Mouse (Mus musculus) embryonic facial prominence, embryonic 14.5 days (tissue): ENCODE data around the gene 1700122O11Rik. TPM values are rescaled to one million over a fixed set of nuclear protein-coding genes. Genes with fewer than 3 reads are reported as not detected.

Source experiments
- ATAC-seq: fragments of 200-750 bp; cut with Nextera tagmentation; 2 replicates; pipeline ENCODE4 v1.8.0; 2017; ENCODE audit warnings: low read depth, moderate number of reproducible peaks, moderate TSS enrichment
- DNase-seq: peaks from one replicate; pipeline ENCODE4 v3.0.0-alpha.2; 2015; ENCODE audit warnings: low spot score
- H3K27ac ChIP-seq: fragments of 300-500 bp; sonication (generic); replicated peaks from 2 replicates; pipeline ENCODE4 v1.5.1; 2014; ENCODE audit warnings: low read depth, mild to moderate bottlenecking, low read length, moderate library complexity
- H3K27me3 ChIP-seq: fragments of 300-500 bp; sonication (generic); replicated peaks from 2 replicates; pipeline ENCODE4 v1.6.1; 2014; ENCODE audit warnings: low read length; ENCODE audit not compliant: control insufficient read depth, insufficient read depth
- H3K36me3 ChIP-seq: fragments of 300-500 bp; sonication (generic); 2 replicates; pipeline ENCODE4 v1.6.1; 2014; ENCODE audit warnings: low read length, mixed read lengths; ENCODE audit not compliant: control insufficient read depth, insufficient read depth
- H3K4me1 ChIP-seq: fragments of 300-500 bp; sonication (generic); 2 replicates; pipeline ENCODE4 v1.6.1; 2014; ENCODE audit warnings: antibody characterized with exemption, low read length; ENCODE audit not compliant: control insufficient read depth, insufficient read depth
- H3K4me2 ChIP-seq: fragments of 300-500 bp; sonication (generic); 2 replicates; pipeline ENCODE4 v1.6.1; 2014; ENCODE audit warnings: low read depth, mild to moderate bottlenecking, low read length, moderate library complexity, mixed read lengths
- H3K4me3 ChIP-seq: fragments of 300-500 bp; sonication (generic); 2 replicates; pipeline ENCODE4 v1.5.1; 2014; ENCODE audit warnings: low read depth, mild to moderate bottlenecking, low read length
- H3K9ac ChIP-seq: fragments of 300-500 bp; sonication (generic); 2 replicates; pipeline ENCODE4 v1.6.1; 2014; ENCODE audit warnings: low read depth, mild to moderate bottlenecking, low read length, moderate library complexity, mixed read lengths
- H3K9me3 ChIP-seq: fragments of 300-500 bp; sonication (generic); 2 replicates; pipeline ENCODE4 v1.6.1; 2016; ENCODE audit warnings: low read length; ENCODE audit not compliant: control insufficient read depth
- WGBS: fragments of 180-500 bp; shearing (Covaris S2); extraction: QIAGEN DNeasy Blood & Tissue Kit; methylation state at CpG from one replicate; pipeline ENCODE4 v1.1.7; 2014; 5-methylcytosine and 5-hydroxymethylcytosine counted together
- polyA plus RNA-seq: library from polyadenylated mRNA; unstranded; fragments of >200 nt; fragmentation: Nextera tagmentation; extraction: Ambion mirVana; gene quantifications from 2 replicates; pipeline ENCODE4 v1.2.1, GENCODE M21; 2014

The 1700122O11Rik gene
- polyA plus RNA-seq, 1 experiment from 2014 or later, result not detected

DNA sequence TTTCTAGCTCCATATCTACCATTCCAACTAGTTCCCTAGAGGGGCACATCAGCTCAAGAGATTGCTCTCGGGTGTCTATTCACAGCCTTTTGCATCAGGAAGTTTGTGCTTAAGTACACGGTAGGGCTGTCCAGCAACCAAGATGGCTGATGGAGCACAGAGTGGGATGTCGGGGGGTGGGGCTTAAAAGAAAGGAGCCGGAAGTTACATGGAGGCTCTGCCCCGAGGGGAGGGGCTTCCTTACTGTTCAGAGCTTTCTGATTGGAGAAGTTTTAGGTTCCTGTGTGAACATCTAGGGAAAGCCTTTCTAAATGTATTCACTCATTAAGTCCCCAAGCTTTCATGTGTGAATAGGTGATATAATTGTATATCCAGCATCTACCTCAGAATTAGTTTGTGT, 21.5 kb downstream of the 1700122O11Rik start:
- ATAC-seq (no peak), DNase-seq (no peak)
- H3K9me3 ChIP-seq, result no peaks in the 10 kb centered on the region
- no peaks in the 10 kb centered on the region for H3K4me1 ChIP-seq
- no peak overlapping the region for H3K4me3 ChIP-seq
- H3K27ac ChIP-seq, result no peak overlapping the region
- H3K4me2 ChIP-seq, result no peak overlapping the region
- H3K36me3 ChIP-seq, result no peaks in the 10 kb centered on the region
- H3K9ac ChIP-seq, result no peak overlapping the region
- H3K27me3 ChIP-seq, result no peaks in the 10 kb centered on the region
- WGBS, result 79% methylated on average over 5 of the region's 5 CpGs

GRCm38 (mm10) chr17:48012561-48012960, 25.5 kb downstream of the 1700122O11Rik start:
- Histone ChIP-seq H3K9ac (no peak overlapping the region), H3K27ac (no peak overlapping the region), H3K4me2 (no peak overlapping the region), H3K36me3 (no peaks in the 10 kb centered on the region), H3K9me3 (no peaks in the 10 kb centered on the region), H3K4me1 (no peaks in the 10 kb centered on the region), H3K27me3 (no peaks in the 10 kb centered on the region), H3K4me3 (no peak overlapping the region)
- ATAC-seq, result peak; percentile 37; the same call in 1 of the 2 replicates
- DNase-seq, result peak; percentile 62
- 50% methylated on average over 10 of the region's 10 CpGs for WGBS

DNA sequence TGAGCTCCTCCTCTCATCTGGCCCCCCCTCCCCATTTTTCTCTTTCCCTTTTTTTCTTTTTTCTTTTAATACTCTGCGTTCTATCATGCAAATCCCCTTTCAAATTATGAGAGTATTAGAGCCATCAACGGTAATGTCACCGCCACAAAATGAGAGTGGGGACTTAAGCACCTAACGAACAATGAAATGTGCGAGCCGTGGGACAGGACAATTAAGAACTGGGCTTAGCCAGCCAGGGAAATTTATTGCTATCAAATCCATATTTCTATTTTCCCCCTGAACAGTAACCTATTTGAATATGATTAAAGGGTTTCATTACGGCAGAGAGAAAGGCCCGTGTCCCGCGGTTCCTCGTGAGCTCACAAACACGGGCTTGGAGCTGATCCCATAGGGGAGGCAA, 27.0 kb downstream of the 1700122O11Rik start:
- Histone ChIP-seq H3K9me3 (no peaks in the 10 kb centered on the region), H3K36me3 (no peaks in the 10 kb centered on the region), H3K4me2 (no peak overlapping the region), H3K9ac (no peak overlapping the region), H3K4me1 (no peaks in the 10 kb centered on the region), H3K27ac (no peak overlapping the region), H3K4me3 (no peak overlapping the region), H3K27me3 (no peaks in the 10 kb centered on the region)
- no peak for DNase-seq
- ATAC-seq, result no peak
- WGBS, result 81% methylated on average over 12 of the region's 12 CpGs

DNA sequence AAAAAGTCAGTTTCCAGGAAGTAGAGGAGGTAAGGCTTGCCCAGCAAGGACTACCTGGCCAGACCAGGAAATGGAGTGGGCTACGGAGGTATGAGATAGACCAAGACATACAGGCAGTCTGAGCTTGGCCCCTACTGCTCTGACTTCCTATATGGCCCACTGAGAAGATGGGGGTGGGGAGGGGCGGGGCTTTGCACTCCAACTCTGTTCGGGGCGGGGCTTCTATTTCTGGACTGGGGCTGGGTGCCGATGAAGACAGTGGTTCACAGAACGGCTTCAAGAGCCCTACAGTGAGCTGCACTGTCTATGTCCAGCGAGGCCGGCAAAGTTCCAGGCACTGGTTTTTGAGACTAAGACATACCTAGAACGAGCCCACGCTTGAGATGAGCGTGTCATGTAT, 27.8 kb downstream of the 1700122O11Rik start:
- WGBS, result 75% methylated on average over 9 of the region's 11 CpGs
- no peaks in the 10 kb centered on the region for H3K27me3 ChIP-seq
- H3K9ac ChIP-seq, result no peak overlapping the region
- no peak overlapping the region for H3K4me3 ChIP-seq
- no peaks in the 10 kb centered on the region for H3K4me1 ChIP-seq
- no peak overlapping the region for H3K4me2 ChIP-seq
- no peak overlapping the region for H3K27ac ChIP-seq
- H3K9me3 ChIP-seq, result no peaks in the 10 kb centered on the region
- DNase-seq, result no peak
- ATAC-seq, result no peak
- H3K36me3 ChIP-seq, result no peaks in the 10 kb centered on the region

DNA sequence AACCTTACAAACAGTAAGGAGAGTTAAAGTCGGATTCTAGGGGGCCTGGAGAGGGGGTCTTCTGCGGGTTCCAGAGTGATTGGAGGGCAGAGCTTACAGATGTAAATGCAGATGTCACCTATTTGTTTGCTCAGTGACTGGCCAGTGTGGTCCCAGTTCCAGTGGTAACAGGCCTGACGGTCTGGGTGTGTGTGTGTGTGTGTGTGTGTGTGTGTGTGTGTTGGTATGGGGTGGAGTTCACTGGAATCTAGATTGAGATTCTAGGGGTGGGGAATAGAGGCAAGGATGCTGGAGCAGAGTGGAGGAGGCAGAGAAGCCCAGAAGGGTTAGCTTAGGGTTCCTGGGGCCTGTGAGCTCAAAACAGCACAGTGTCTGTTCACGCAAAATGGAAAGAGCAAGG, 32.3 kb downstream of the 1700122O11Rik start:
- WGBS, result 61% methylated on average over 4 of the region's 4 CpGs
- no peak overlapping the region for H3K27ac ChIP-seq

GRCm38 (mm10) chr17:48005091-48005490, 33.0 kb downstream of the 1700122O11Rik start:
- no peaks in the 10 kb centered on the region for H3K36me3 ChIP-seq
- WGBS, result 35% methylated on average over 8 of the region's 8 CpGs
- no peaks in the 10 kb centered on the region for H3K27me3 ChIP-seq
- H3K27ac ChIP-seq, result peak overlapping the region; percentile 19
- no peak overlapping the region for H3K4me2 ChIP-seq
- ATAC-seq (no peak), DNase-seq (no peak)
- H3K4me1 ChIP-seq, result peaks cover 21% of the 10 kb centered on the region
- no peak overlapping the region for H3K4me3 ChIP-seq
- no peaks in the 10 kb centered on the region for H3K9me3 ChIP-seq
- H3K9ac ChIP-seq, result 0 out of 2 replicates have a peak overlapping the region, but pooled peaks have one; percentile 3

More for the DNA sequence above, 32.3 kb downstream of the 1700122O11Rik start:
- peaks cover 21% of the 10 kb centered on the region for H3K4me1 ChIP-seq
- no peaks in the 10 kb centered on the region for H3K36me3 ChIP-seq
- H3K27me3 ChIP-seq, result no peaks in the 10 kb centered on the region
- H3K4me3 ChIP-seq, result no peak overlapping the region
- ATAC-seq (no peak), DNase-seq (no peak)
- no peak overlapping the region for H3K4me2 ChIP-seq
- no peak overlapping the region for H3K9ac ChIP-seq
- H3K9me3 ChIP-seq, result no peaks in the 10 kb centered on the region

GRCm38 (mm10) chr17:48004619-48005018, 33.5 kb downstream of the 1700122O11Rik start:
- ATAC-seq (no peak), DNase-seq (no peak)
- Histone ChIP-seq H3K4me3 (no peak overlapping the region), H3K27ac (peak overlapping the region; percentile 19; the same call in 1 of the 2 replicates), H3K27me3 (no peaks in the 10 kb centered on the region), H3K4me2 (no peak overlapping the region), H3K36me3 (no peaks in the 10 kb centered on the region), H3K9me3 (no peaks in the 10 kb centered on the region), H3K9ac (0 out of 2 replicates have a peak overlapping the region, but pooled peaks have one; percentile 3), H3K4me1 (peaks cover 24% of the 10 kb centered on the region)
- 56% methylated on average over 9 of the region's 9 CpGs for WGBS

DNA sequence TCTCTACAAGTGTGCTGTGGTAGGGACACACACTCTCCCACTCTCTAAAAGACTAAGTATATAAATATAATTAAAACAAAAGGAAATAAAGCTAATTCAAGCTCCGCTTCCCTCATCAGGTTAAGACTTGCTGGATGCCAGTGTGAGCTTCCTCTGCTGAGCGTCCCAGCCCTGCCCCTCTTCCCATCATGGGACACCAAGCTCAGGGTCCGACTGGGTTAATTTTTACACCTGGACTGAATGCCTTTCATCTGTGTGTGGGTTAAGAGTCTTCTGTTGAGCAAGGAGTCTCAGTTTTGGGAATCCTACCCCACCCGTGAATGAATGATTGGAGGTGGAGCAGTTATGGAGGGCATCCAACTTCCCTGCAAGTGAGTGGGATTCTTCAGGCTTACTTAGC, 35.6 kb downstream of the 1700122O11Rik start:
- Histone ChIP-seq H3K36me3 (no peaks in the 10 kb centered on the region), H3K4me2 (peak overlapping the region; percentile 64), H3K27ac (peak overlapping the region; percentile 88), H3K4me1 (peaks cover 27% of the 10 kb centered on the region), H3K9me3 (no peaks in the 10 kb centered on the region), H3K27me3 (no peaks in the 10 kb centered on the region), H3K9ac (peak overlapping the region; percentile 43), H3K4me3 (peak overlapping the region; percentile 38)
- DNase-seq (no peak), ATAC-seq (no peak)
- 52% methylated on average over 4 of the region's 4 CpGs for WGBS

GRCm38 (mm10) chr17:48001586-48002361, 36.3 kb downstream of the 1700122O11Rik start:
- peak overlapping the region; percentile 64 for H3K4me2 ChIP-seq
- no peaks in the 10 kb centered on the region for H3K9me3 ChIP-seq
- no peaks in the 10 kb centered on the region for H3K27me3 ChIP-seq
- peak overlapping the region; percentile 88 for H3K27ac ChIP-seq
- H3K4me1 ChIP-seq, result peaks cover 27% of the 10 kb centered on the region
- ATAC-seq, result peak; percentile 95
- no peaks in the 10 kb centered on the region for H3K36me3 ChIP-seq
- 5% methylated on average over 21 of the region's 21 CpGs for WGBS
- peak overlapping the region; percentile 38 for H3K4me3 ChIP-seq
- peak; percentile 96 for DNase-seq
- peak overlapping the region; percentile 43 for H3K9ac ChIP-seq
